Mouse (Mus musculus): ENCODE data around the gene Vwa5b1. TPM values are rescaled to one million over a fixed set of nuclear protein-coding genes. Genes with fewer than 3 reads are reported as not detected.

Vwa5b1 gene
- total RNA-seq, 2 experiments from 2014 or later, result not detected

DNA sequence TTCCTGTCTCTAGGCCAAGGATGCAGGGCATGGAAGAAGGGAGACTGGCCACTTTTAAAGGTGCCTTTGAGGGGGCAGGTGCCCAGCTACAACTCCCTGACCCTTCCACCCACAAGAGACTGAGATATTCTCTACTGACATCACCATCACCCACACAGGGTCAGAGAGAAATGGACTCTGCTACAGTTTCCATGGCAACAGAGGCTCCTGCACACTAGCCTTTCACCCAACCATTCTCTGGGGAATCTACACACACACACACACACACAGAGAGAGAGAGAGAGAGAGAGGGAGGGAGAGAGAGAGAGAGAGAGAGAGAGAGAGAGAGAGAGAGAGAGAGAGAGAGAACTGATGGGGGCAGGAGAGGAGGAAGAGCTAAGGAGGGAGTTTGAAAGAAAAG is 50.7 kb downstream of the Vwa5b1 start:
- ATAC-seq (replicated peaks; ENCODE audit: low FRiP score, poor library complexity, severe bottlenecking), result no peak

- ATAC-seq (replicated peaks; ENCODE audit: low FRiP score, poor library complexity, severe bottlenecking), result no peak
Observed at GRCm38 (mm10) chr4:138582446-138582845, 53.2 kb downstream of the Vwa5b1 start.

DNA sequence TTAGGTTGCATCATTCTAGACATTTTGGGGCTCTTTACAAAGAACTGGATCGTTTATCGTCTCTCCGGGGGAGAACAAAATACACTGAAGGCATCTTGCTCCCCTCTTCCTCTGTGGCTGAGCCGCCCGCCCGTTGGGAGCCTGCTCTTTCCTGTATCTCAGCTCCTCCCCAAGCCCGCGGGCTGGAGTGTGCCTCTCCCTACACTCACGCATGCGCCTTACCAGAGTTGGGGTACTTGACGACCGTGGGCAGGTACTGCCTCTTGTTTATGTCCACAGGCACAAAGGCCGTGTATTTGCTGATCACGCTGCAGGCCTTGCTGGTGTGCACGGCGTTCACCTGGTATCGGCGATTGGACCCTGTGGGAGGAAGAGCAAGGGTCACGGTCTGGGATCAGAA is 57.3 kb downstream of the Vwa5b1 start:
- no peak for ATAC-seq (replicated peaks; ENCODE audit: low FRiP score, poor library complexity, severe bottlenecking)

GRCm38 (mm10) chr4:138576661-138577060 is 59.0 kb downstream of the Vwa5b1 start:
- ATAC-seq (replicated peaks; ENCODE audit: low FRiP score, poor library complexity, severe bottlenecking), result no peak

DNA sequence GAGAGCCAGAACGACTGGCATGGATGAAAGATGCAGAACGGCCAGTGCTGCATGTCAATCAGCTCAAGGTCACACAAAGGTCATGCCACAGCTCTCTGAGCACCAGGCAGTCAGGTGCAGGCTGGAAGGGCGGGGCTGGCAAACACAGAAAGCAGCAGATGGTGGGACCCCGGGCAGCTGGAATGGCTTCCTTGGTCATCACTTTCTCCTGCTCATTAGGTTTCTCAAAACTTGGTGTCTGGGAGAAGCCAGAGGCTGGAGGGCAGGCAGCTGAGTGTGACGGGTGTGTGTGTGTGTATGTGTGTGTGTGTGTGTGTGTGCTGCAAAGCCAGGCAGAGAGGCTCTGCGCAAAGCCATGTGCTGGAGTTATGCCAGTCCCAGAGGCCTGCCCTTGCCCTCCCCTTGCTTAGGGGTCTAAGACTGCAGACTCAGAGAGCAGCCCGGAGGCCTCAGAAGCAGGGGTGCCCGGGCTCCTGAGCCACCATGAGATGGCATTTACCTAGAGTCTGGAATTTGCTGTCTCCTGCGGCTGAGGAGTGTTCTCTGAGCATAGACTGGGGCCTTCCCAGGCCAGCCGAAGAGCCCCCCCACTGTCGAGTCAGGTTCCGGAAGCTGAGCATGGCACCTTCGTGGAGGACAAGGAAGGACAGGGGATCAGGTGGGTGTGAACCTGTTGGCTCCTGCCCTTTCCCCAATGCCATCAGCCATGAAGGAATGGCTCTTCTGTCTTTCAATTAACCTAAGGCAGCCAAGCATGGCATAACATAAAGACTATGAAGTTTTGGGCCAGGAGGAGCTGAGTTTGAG is 60.7 kb downstream of the Vwa5b1 start:
- no peak for ATAC-seq (replicated peaks; ENCODE audit: low FRiP score, poor library complexity, severe bottlenecking)

GRCm38 (mm10) chr4:138569928-138570327 is 65.8 kb downstream of the Vwa5b1 start:
- no peak for ATAC-seq (replicated peaks; ENCODE audit: low FRiP score, poor library complexity, severe bottlenecking)

GRCm38 (mm10) chr4:138568275-138568674 is 67.4 kb downstream of the Vwa5b1 start:
- ATAC-seq (replicated peaks; ENCODE audit: low FRiP score, poor library complexity, severe bottlenecking), result no peak

- ATAC-seq (replicated peaks; ENCODE audit: low FRiP score, poor library complexity, severe bottlenecking), result no peak
Observed at GRCm38 (mm10) chr4:138561986-138562385, 73.7 kb downstream of the Vwa5b1 start.

DNA sequence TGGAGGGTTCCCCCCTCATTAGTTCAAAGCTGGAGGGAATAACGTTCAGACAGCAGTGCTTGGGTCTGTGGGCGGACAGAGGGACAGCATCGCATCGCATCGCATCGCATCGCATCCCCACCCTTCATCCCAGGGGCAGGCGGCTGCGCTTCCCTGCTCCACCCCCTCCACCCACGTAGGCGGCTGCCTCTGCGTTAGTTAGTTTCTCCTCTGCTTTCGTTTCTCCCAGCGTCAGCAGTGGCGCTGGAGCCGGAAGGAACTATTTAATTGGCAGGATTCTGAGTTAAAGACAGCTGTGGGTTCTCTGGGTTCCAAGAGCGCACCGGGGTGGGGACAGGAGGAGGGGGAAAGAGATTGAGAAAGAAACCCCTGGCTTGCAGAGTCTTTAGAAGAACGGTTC is 80.2 kb downstream of the Vwa5b1 start:
- ATAC-seq (replicated peaks; ENCODE audit: low FRiP score, poor library complexity, severe bottlenecking), result no peak

GRCm38 (mm10) chr4:138554934-138555333 is 80.8 kb downstream of the Vwa5b1 start:
- ATAC-seq (replicated peaks; ENCODE audit: low FRiP score, poor library complexity, severe bottlenecking), result no peak

- ATAC-seq (replicated peaks; ENCODE audit: low FRiP score, poor library complexity, severe bottlenecking), result no peak
Observed at GRCm38 (mm10) chr4:138554302-138554701, 81.4 kb downstream of the Vwa5b1 start.

GRCm38 (mm10) chr4:138553516-138553933 is 82.2 kb downstream of the Vwa5b1 start:
- ATAC-seq (replicated peaks; ENCODE audit: low FRiP score, poor library complexity, severe bottlenecking), result no peak

DNA sequence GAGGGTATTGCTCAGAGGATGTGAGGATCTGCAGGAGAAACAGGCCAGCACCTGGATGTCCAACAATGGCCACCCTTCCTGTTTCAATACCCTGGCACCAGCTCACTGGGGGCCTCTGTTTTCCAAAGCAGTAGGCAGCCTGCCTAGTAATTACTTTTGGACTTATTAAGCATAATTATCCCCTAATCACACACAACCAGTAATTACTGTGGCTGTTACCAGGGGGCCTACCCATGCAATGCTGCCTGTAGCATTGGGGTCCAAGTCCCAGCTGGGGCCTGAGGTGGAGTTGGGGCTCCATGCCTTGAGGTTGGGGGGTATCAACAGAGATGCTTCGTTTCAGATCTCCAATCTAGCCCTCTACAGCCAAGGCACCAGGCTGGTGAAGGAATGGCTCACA is 82.6 kb downstream of the Vwa5b1 start:
- no peak for ATAC-seq (replicated peaks; ENCODE audit: low FRiP score, poor library complexity, severe bottlenecking)

DNA sequence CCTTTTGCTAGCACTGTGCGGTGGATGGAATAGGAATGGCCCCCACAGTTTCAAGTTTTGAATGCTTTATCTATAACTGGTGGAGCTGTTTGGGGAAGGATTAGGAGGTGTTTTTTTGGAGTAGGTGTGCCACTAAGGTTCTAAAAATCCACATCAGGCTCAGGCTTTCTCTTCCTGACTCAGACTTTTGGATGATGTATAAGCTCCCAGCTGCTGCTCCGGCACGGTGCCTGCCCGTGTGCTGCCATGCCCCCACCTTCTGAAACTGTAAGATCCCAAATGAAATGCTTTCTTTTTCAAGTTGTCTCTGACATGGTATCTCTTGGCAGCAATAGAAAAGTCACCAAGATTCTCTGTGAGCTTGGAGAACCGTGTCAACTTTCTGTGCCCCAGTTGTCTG is 84.1 kb downstream of the Vwa5b1 start:
- no peak for ATAC-seq (replicated peaks; ENCODE audit: low FRiP score, poor library complexity, severe bottlenecking)

DNA sequence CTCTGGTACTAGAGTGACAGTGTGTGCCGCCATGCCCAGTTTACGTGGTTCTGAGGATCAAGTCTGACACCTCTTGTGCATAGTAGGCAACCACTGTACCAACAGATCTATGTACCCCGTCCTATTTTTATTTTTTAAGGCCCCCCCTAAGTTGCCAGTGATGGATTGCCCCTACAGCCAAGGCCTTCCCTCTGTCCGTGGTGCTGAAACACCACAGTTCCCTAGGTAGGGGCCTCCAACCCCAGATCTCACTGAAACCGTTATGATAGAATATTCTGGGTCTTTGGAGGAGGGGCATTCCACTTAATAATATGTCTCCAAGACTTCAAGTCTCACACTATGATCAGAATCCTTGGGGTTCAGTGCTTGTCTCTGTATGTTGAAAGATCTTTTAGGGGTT is 85.1 kb downstream of the Vwa5b1 start:
- no peak for ATAC-seq (replicated peaks; ENCODE audit: low FRiP score, poor library complexity, severe bottlenecking)

DNA sequence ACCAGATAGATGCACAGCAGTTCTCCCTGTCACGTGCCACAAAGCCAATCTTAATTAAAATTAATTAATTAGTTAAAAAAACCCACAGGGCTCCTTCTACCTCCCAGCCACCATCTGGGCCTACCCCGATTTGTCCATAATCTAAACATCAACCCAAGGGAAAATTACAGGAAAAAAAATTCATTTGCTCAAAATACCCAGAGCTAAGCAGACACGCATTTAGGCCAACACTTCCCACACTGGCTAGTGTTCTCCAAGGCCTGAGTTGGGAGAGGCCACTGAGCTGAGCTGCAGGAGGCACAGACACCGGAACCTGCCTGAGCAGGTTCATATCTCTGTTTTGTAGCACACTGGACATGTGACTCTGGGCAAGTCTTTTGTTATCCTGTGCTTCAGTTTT is 86.7 kb downstream of the Vwa5b1 start:
- no peak for ATAC-seq (replicated peaks; ENCODE audit: low FRiP score, poor library complexity, severe bottlenecking)

GRCm38 (mm10) chr4:138548124-138548561 is 87.5 kb downstream of the Vwa5b1 start:
- no peak for ATAC-seq (replicated peaks; ENCODE audit: low FRiP score, poor library complexity, severe bottlenecking)

GRCm38 (mm10) chr4:138547556-138547955 is 88.1 kb downstream of the Vwa5b1 start:
- ATAC-seq (replicated peaks; ENCODE audit: low FRiP score, poor library complexity, severe bottlenecking), result no peak

- no peak for ATAC-seq (replicated peaks; ENCODE audit: low FRiP score, poor library complexity, severe bottlenecking)
Observed at GRCm38 (mm10) chr4:138547041-138547440, 88.6 kb downstream of the Vwa5b1 start.

GRCm38 (mm10) chr4:138546241-138546640 is 89.4 kb downstream of the Vwa5b1 start:
- no peak for ATAC-seq (replicated peaks; ENCODE audit: low FRiP score, poor library complexity, severe bottlenecking)

DNA sequence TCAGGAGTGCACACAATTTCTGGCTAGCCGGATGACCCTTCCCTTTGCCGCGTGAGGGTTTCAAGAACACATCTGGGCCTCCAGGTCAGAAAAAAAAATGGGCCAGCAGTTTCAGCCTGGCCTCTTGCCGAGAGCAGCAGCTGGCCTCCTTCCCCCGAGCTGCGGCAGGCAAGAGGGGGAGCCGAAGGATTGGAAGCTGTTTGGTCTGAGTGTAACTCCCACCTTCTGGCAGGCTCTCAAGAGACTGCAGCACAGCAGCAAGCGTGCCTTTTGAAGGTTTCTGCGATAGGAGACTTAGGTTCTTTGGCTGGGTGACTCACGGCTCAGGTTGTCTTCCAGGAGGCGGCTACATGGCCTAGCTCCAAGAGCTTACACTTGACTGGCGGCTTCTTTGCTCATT is 92.5 kb downstream of the Vwa5b1 start:
- no peak for ATAC-seq (replicated peaks; ENCODE audit: low FRiP score, poor library complexity, severe bottlenecking)

DNA sequence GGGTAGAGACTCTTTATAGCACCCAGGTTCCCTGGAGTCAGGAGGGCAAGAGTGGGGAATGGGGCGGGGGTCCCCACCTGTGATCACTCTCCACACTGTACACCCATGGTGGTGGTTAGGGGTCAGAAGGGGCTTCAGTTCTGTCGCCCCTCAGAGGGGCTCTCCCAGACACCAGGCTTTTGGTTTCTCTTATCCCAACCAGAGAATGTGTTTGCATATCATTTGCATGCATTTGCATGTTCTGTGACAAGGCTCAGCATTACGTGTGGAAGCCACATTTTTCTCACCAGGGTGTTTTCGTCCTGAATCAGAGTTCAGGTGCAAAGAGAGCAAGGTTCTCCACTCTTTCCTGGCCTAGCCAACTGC is 97.6 kb downstream of the Vwa5b1 start:
- ATAC-seq (replicated peaks; ENCODE audit: low FRiP score, poor library complexity, severe bottlenecking), result no peak

Data from erythroid progenitor cell, adult 5-6 weeks (primary cell).